Mouse (Mus musculus) megakaryocyte, embryonic 14.5 days (primary cell): Measurements from ENCODE around the gene Cemip. TPM values are rescaled to one million over a fixed set of nuclear protein-coding genes. Genes with fewer than 3 reads are reported as not detected.

Experiments used
- H3K27me3 ChIP-seq: replicated peaks from 2 replicates; pipeline ENCODE3; 2012; ENCODE audit warnings: inconsistent platforms
- H3K36me3 ChIP-seq: replicated peaks from 2 replicates; pipeline ENCODE3; 2012; ENCODE audit warnings: low read length, inconsistent platforms, mixed read lengths
- H3K4me1 ChIP-seq: 2 replicates; pipeline ENCODE4 v1.6.1; 2012; ENCODE audit warnings: inconsistent platforms
- H3K4me3 ChIP-seq: replicated peaks from 2 replicates; pipeline ENCODE3; 2012; ENCODE audit warnings: moderate library complexity, mild to moderate bottlenecking, inconsistent platforms
- H3K9me3 ChIP-seq: 2 replicates; pipeline ENCODE4 v1.6.1; 2012; ENCODE audit warnings: inconsistent platforms
- FLI1 ChIP-seq: IDR thresholded peaks from 2 replicates; pipeline ENCODE4 v1.6.1; 2012; ENCODE audit warnings: low read length, inconsistent platforms, mixed read lengths
- GATA1 ChIP-seq: IDR thresholded peaks from 3 replicates; pipeline ENCODE4 v1.6.1; 2012; ENCODE audit warnings: mixed read lengths, low read length, inconsistent platforms, borderline replicate concordance
- polyA plus RNA-seq: library from polyadenylated mRNA; stranded (reverse); fragments of >175 nt; gene quantifications from 2 replicates; pipeline ENCODE4 v1.2.3, GENCODE M21; 2012; ENCODE audit warnings: low replicate concordance; ENCODE audit not compliant: insufficient read depth

Gene Cemip
- polyA plus RNA-seq, 1 experiment: 1.2 TPM

DNA sequence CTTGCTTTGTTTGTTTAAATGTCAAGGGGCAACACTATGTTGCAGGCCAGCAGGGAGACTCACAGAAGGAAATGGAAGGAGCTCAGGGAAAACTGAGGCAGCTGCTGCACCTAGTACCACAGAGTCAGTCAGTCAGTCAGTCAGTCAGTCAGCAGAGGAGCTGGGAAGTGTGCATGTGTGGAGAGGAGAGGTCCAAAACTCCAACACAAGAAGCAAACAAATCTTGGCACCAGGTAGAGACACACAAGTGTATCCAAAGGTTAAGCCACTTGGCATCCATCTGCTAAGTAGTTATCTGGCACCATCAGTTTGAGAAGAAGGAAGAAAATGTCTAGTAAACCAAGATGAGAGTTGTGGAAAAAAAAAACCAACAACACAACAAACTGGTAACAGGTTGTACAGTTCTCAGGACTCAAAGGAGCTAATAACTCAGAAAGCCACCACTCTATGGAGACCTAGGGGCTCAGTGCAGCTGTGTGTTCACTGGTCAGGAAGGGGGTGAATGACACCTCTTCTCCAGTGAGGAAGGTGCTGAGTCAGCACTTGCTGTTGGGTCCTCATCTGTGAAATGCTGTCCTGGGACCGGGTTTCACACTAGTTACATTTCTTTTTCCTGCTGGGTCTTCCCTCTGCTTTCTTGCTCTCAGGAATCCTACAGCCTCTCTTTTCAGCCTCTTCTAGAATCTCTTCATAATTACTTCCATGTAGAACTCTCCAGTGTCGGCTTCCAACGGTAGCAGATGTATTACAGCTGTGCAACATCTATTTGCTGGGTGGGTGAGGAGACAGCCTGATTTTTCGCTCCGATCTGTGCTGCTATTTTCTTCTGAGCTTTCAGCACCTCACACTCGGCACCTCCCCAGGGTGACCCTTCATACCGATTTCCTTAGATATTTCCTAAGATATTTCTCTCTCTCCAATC is 30.6 kb upstream of the Cemip start:
- H3K4me1 ChIP-seq: peaks cover 73% of the 10 kb centered on the region
- H3K9me3 ChIP-seq: no peaks in the 10 kb centered on the region
- no peaks in the 10 kb centered on the region for H3K27me3 ChIP-seq
- TF ChIP-seq FLI1: no peak
- H3K36me3 ChIP-seq: peaks cover 23% of the 10 kb centered on the region
- H3K4me3 ChIP-seq: no peak overlapping the region

GRCm38 (mm10) chr7:84115385-84115784 is 29.1 kb upstream of the Cemip start:
- TF ChIP-seq FLI1 (no peak), GATA1 (no peak)
- H3K36me3 ChIP-seq: peaks cover 31% of the 10 kb centered on the region

GRCm38 (mm10) chr7:84114775-84115174 is 28.5 kb upstream of the Cemip start:
- no peak for TF ChIP-seq GATA1
- TF ChIP-seq FLI1: no peak
- peaks cover 37% of the 10 kb centered on the region for H3K36me3 ChIP-seq
- H3K4me3 ChIP-seq: no peak overlapping the region
- H3K27me3 ChIP-seq: no peaks in the 10 kb centered on the region
- no peaks in the 10 kb centered on the region for H3K9me3 ChIP-seq
- peaks cover 52% of the 10 kb centered on the region for H3K4me1 ChIP-seq

More at GRCm38 (mm10) chr7:84115385-84115784, 29.1 kb upstream of the Cemip start:
- Histone ChIP-seq H3K4me3 (no peak overlapping the region), H3K27me3 (no peaks in the 10 kb centered on the region), H3K4me1 (peaks cover 58% of the 10 kb centered on the region), H3K9me3 (no peaks in the 10 kb centered on the region)

- Histone ChIP-seq H3K27me3 (no peaks in the 10 kb centered on the region), H3K4me1 (peaks cover 34% of the 10 kb centered on the region), H3K4me3 (no peak overlapping the region), H3K36me3 (peaks cover 49% of the 10 kb centered on the region), H3K9me3 (no peaks in the 10 kb centered on the region)
- no peak for TF ChIP-seq FLI1
- no peak for TF ChIP-seq GATA1
Measured at GRCm38 (mm10) chr7:84113035-84113390, 26.7 kb upstream of the Cemip start.

DNA sequence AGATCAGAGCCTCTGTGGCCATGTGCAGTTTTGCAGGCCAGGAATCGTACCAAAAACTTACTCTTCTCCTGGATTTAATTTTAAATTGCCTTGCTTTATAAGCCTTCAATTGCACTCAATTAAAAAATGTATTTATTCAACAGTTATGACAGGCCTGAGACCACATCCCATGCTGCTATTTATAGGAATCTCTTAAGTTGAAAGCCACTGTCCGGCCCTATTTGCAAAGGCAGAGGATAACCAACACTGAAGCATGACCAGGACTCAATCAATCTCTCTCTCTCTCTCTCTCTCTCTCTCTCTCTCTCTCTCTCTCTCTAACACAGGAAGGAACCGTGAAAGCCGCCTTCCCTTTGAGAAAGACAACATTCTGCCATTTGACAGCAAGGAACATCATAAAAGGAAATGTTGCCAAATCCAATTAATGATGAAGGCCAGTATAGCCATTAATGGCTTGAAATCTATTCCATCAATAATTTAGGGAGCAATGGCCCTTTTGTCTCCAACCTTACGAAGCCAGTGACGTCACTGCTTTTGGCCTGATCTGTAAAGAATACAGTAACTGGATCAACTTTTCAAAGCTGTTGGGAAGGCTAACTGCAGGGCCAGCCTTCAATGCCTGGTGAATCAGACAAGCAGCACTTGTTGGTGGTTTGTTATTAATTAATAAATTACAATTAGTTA is 26.2 kb upstream of the Cemip start:
- Histone ChIP-seq H3K4me3 (no peak overlapping the region), H3K36me3 (peaks cover 54% of the 10 kb centered on the region), H3K27me3 (no peaks in the 10 kb centered on the region), H3K9me3 (no peaks in the 10 kb centered on the region), H3K4me1 (peaks cover 29% of the 10 kb centered on the region)
- TF ChIP-seq GATA1: no peak
- no peak for TF ChIP-seq FLI1

DNA sequence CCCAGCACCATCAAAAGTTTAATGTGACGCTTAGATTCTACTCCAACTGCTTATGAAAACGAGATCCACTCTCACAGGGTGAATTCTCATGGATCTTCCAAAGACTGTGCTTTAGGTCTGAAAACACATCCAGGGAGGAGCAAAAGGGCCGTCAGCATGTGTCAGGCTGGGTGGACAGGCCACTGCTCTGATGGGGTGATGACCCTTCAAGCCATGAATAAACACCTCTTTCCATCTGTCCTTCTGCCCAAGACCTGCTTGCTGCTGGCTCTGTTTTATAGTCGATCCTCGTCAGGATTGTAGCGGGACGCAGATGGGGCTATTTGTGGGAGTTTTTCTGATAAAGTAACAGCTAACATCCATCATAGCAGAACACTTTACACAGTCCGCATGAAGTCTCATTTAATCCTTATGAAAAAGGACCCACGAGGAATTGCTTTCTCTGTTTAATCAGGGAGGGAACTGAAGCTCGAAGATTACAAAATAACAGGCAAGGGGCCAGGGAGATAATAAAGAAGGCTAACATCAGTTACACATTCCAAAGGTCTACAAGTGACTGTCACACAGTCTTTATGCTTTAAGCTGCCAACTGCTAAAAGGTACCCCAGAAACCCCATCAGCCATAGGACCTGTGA is 25.5 kb upstream of the Cemip start:
- H3K27me3 ChIP-seq: no peaks in the 10 kb centered on the region
- H3K4me1 ChIP-seq: peaks cover 22% of the 10 kb centered on the region
- no peaks in the 10 kb centered on the region for H3K9me3 ChIP-seq
- TF ChIP-seq GATA1: no peak
- TF ChIP-seq FLI1: no peak
- H3K36me3 ChIP-seq: peaks cover 55% of the 10 kb centered on the region
- no peak overlapping the region for H3K4me3 ChIP-seq

- H3K36me3 ChIP-seq: peaks cover 36% of the 10 kb centered on the region
- no peak overlapping the region for H3K4me3 ChIP-seq
- peaks cover 14% of the 10 kb centered on the region for H3K4me1 ChIP-seq
- H3K27me3 ChIP-seq: no peaks in the 10 kb centered on the region
- no peak for TF ChIP-seq GATA1
- TF ChIP-seq FLI1: no peak
- peaks cover 8% of the 10 kb centered on the region; the same call in 1 of the 2 replicates for H3K9me3 ChIP-seq
Measured at GRCm38 (mm10) chr7:84106942-84107341, 20.6 kb upstream of the Cemip start.

DNA sequence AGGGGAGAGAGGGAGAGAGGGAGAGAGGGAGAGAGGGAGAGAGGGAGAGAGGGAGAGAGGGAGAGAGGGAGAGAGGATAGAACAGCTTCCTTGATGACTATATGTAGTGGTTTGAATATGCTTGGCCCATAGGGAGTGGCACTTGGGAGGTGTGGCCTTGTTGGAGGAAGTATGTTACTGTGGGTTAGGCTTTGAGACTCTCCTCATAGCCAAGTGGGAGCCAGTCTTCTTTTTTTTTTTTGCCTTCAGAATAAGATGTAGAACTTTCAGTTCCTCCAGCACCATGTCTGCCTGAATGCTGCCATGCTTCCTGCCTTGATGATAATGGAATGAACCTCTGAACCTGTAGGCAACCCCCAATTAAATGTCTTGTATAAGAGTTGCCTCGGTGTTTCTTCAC is 16.3 kb upstream of the Cemip start:
- H3K27me3 ChIP-seq: peaks cover 6% of the 10 kb centered on the region
- H3K4me3 ChIP-seq: no peak overlapping the region
- peaks cover 6% of the 10 kb centered on the region for H3K36me3 ChIP-seq
- peaks cover 14% of the 10 kb centered on the region for H3K4me1 ChIP-seq
- no peak for TF ChIP-seq GATA1
- TF ChIP-seq FLI1: no peak
- peaks cover 8% of the 10 kb centered on the region; the same call in 1 of the 2 replicates for H3K9me3 ChIP-seq

- Histone ChIP-seq H3K4me1 (peaks cover 11% of the 10 kb centered on the region), H3K9me3 (peaks cover 8% of the 10 kb centered on the region; the same call in 1 of the 2 replicates), H3K36me3 (no peaks in the 10 kb centered on the region), H3K27me3 (peaks cover 16% of the 10 kb centered on the region), H3K4me3 (no peak overlapping the region)
- no peak for TF ChIP-seq GATA1
- no peak for TF ChIP-seq FLI1
Measured at GRCm38 (mm10) chr7:84100672-84101071, 14.4 kb upstream of the Cemip start.
